Mouse (Mus musculus): ENCODE data around the gene Clec2e. TPM values are rescaled to one million over a fixed set of nuclear protein-coding genes. Genes with fewer than 3 reads are reported as not detected.

The Clec2e gene
- polyA plus RNA-seq, 1 experiment, result not detected

- no peaks in the 10 kb centered on the region for H3K4me1 ChIP-seq (ENCODE audit: control insufficient read depth, insufficient read depth, low read length)
- TF ChIP-seq POLR2A (IDR thresholded peaks at IDR 0.05; ENCODE audit: borderline replicate concordance, low read depth, low read length), result no peak
- TF ChIP-seq CTCF (IDR thresholded peaks at IDR 0.05; ENCODE audit: low read depth, low read length), result no peak
Measured at GRCm38 (mm10) chr6:129042470-129042869, 58.2 kb downstream of the Clec2e start.

More at GRCm38 (mm10) chr6:129042470-129042869, 58.2 kb downstream of the Clec2e start:
- Histone ChIP-seq H3K27ac (ENCODE audit: insufficient read depth, low read depth, low read length) (no peak overlapping the region), H3K4me3 (ENCODE audit: insufficient read depth, low read length) (no peak overlapping the region)

Other genes starting within 250 kb of the Clec2e start
- gene Clec2i, start 213.3 kb downstream of the Clec2e start, polyA plus RNA-seq (2012; ENCODE audit: insufficient read depth, insufficient read length, missing spikeins), result 4.0 and 7.6 TPM in 2 replicates
- gene BC035044, start 209.8 kb downstream of the Clec2e start, polyA plus RNA-seq (2012; ENCODE audit: insufficient read depth, insufficient read length, missing spikeins), result 1.4 and 1.5 TPM in 2 replicates
- gene Clec2g, start 166.5 kb downstream of the Clec2e start, polyA plus RNA-seq (2012; ENCODE audit: insufficient read depth, insufficient read length, missing spikeins), result not detected in 2 replicates
- not detected in 2 replicates for gene Klrb1f, start 55.0 kb downstream of the Clec2e start, polyA plus RNA-seq (2012; ENCODE audit: insufficient read depth, insufficient read length, missing spikeins)
- gene Clec2d, start 79.7 kb upstream of the Clec2e start, polyA plus RNA-seq (2012; ENCODE audit: insufficient read depth, insufficient read length, missing spikeins), result 99.8 and 118 TPM in 2 replicates
- 1.7 and 2.1 TPM in 2 replicates for gene Cd69, start 174.5 kb upstream of the Clec2e start, polyA plus RNA-seq (2012; ENCODE audit: insufficient read depth, insufficient read length, missing spikeins)
- gene 4922502D21Rik, start 230.9 kb upstream of the Clec2e start, polyA plus RNA-seq (2012; ENCODE audit: insufficient read depth, insufficient read length, missing spikeins), result not detected in 2 replicates
- gene Clec12a, start 241.8 kb upstream of the Clec2e start, polyA plus RNA-seq (2012; ENCODE audit: insufficient read depth, insufficient read length, missing spikeins), result 600 and 634 TPM in 2 replicates

All from bone marrow macrophage, adult 2 months (primary cell).